Mouse (Mus musculus) hindbrain, embryonic 11.5 days (tissue): ENCODE measurements around the gene Tmem63c. TPM values are rescaled to one million over a fixed set of nuclear protein-coding genes. Genes with fewer than 3 reads are reported as not detected.

Experiments
- ATAC-seq: fragments of 200-750 bp; cut with Nextera tagmentation; 2 replicates; pipeline ENCODE4 v1.8.0; 2017; ENCODE audit warnings: mild to moderate bottlenecking, moderate TSS enrichment, moderate library complexity; ENCODE audit not compliant: low FRiP score
- DNase-seq: peaks from one replicate; pipeline ENCODE4 v3.0.0-alpha.2; 2015; ENCODE audit warnings: low spot score
- H3K27ac ChIP-seq: fragments of 300-500 bp; sonication (generic); 2 replicates; pipeline ENCODE4 v1.5.1; 2014; ENCODE audit warnings: mild to moderate bottlenecking, low read depth, low read length
- H3K27me3 ChIP-seq: fragments of 300-500 bp; sonication (generic); 2 replicates; pipeline ENCODE4 v1.6.1; 2014; ENCODE audit warnings: mild to moderate bottlenecking, low read length, moderate library complexity, mixed read lengths; ENCODE audit not compliant: control insufficient read depth, insufficient read depth
- H3K36me3 ChIP-seq: fragments of 300-500 bp; sonication (generic); 2 replicates; pipeline ENCODE4 v1.6.1; 2014; ENCODE audit warnings: mild to moderate bottlenecking, low read length, moderate library complexity, mixed read lengths; ENCODE audit not compliant: control insufficient read depth, insufficient read depth
- H3K4me1 ChIP-seq: fragments of 300-500 bp; sonication (generic); replicated peaks from 2 replicates; pipeline ENCODE4 v1.6.1; 2014; ENCODE audit warnings: low read length, mixed read lengths; ENCODE audit not compliant: control insufficient read depth, insufficient read depth
- H3K4me2 ChIP-seq: fragments of 300-500 bp; sonication (generic); replicated peaks from 2 replicates; pipeline ENCODE4 v1.6.1; 2014; ENCODE audit warnings: mild to moderate bottlenecking, low read depth, low read length
- H3K4me3 ChIP-seq: fragments of 300-500 bp; sonication (generic); 2 replicates; pipeline ENCODE4 v1.5.1; 2014; ENCODE audit warnings: low read depth, low read length
- H3K9ac ChIP-seq: fragments of 300-500 bp; sonication (generic); 2 replicates; pipeline ENCODE4 v1.6.1; 2014; ENCODE audit warnings: low read depth, low read length
- H3K9me3 ChIP-seq: fragments of 300-500 bp; sonication (generic); 2 replicates; pipeline ENCODE4 v1.6.1; 2016; ENCODE audit warnings: low read length; ENCODE audit not compliant: control insufficient read depth
- WGBS: fragments of 180-500 bp; shearing (Covaris S2); extraction: QIAGEN DNeasy Blood & Tissue Kit; methylation state at CpG from one replicate; pipeline ENCODE4 v1.1.7; 2014; 5-methylcytosine and 5-hydroxymethylcytosine counted together
- polyA plus RNA-seq: library from polyadenylated mRNA; unstranded; fragments of >200 nt; fragmentation: Nextera tagmentation; extraction: Ambion mirVana; gene quantifications from 2 replicates; pipeline ENCODE4 v1.2.1, GENCODE M21; 2014

The Tmem63c gene
- polyA plus RNA-seq, 1 experiment from 2014 or later: 0.66 TPM

DNA sequence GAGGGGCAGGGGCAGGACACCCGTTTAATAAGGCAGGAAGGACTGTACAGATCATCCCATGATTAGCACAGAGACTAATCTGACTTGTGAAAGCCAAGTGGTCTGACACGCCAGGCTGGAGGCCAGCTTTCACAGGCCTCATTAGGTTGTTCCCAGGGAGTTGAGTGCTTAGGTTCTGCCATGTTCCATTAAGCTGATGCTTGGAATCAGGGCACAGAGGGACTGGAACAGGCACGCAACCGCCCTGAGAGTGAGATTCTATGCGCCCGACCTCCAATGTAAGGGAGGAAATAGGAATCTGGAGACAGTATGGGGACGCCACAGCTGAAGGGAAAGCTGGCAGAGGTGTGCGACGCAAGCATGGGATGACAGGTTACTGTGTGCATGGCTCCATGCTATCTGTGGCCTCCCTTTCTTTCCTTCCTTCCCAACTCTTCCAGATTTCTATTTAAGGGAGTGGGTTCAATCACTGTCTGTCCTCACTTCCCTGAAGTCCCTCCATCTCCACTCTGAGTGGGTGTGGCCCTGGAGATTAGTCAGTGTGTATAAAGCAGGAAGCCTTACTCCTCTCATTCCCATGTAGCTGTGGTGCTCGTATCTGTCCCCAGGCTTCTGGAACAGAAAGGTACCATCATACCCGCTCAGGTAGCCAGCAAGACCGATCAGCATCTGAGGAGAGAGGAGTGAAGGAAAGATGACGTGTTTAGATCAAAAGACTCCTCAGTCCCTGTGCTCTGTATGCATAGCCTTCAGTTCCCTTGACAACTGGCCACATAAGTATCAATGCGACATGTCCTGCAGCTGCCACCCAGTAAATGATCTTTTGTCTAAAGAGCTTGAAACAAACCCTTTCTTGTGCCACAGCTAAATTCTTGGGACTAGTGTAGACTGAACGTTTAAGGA lies 116.5 kb downstream of the Tmem63c start:
- Histone ChIP-seq H3K27me3 (no peaks in the 10 kb centered on the region), H3K4me2 (no peak overlapping the region), H3K9ac (no peak overlapping the region), H3K27ac (peak overlapping the region; percentile 54), H3K9me3 (no peaks in the 10 kb centered on the region), H3K4me3 (no peak overlapping the region), H3K4me1 (no peaks in the 10 kb centered on the region), H3K36me3 (no peaks in the 10 kb centered on the region)
- DNase-seq: peak; percentile 41
- WGBS: 68% methylated on average over 15 of the region's 15 CpGs
- ATAC-seq: peak; percentile 89

DNA sequence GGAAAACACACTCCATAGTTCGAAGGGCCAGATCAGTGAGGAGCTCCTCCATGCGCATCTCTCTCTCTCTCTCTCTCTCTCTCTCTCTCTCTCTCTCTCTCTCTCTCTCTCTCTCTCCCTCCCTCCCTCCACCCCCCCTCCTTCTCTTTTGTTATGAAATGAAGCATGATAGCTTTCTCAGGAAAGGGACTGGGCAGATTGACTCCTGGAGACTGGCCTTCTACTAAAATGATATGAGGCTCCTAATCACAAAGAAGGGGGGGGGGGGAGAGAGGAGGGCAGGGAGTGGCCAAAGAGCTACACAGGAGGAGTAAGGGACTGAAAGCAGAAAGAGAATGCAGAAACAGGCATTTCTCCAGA lies 117.2 kb downstream of the Tmem63c start:
- Histone ChIP-seq H3K27me3 (no peaks in the 10 kb centered on the region), H3K4me1 (no peaks in the 10 kb centered on the region), H3K9me3 (no peaks in the 10 kb centered on the region), H3K4me3 (no peak overlapping the region), H3K36me3 (no peaks in the 10 kb centered on the region), H3K4me2 (no peak overlapping the region), H3K27ac (peak overlapping the region; percentile 54), H3K9ac (no peak overlapping the region)
- no peak for DNase-seq
- WGBS: 33% methylated on average over 2 of the region's 2 CpGs
- peak; percentile 81 for ATAC-seq

DNA sequence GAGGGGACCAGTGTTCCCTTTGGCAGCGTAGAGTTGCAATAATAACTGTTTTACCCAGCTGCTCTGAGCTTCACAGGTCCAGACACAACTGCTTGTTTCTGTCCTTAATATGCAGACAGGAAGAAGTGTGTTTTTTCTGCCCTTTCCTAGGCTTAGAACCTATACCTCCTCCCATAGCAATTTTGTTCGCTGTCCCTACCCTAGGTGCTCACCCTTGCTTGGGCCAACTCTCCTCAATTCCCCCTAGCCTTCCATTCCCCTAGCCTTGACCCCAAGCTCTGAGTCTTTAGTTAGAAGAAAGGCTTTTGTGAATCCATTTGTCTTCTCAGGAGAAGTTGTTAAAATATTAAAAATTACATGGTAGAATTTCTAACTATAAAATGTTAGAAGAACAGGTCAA lies 117.6 kb downstream of the Tmem63c start:
- H3K27me3 ChIP-seq: no peaks in the 10 kb centered on the region
- no peaks in the 10 kb centered on the region for H3K36me3 ChIP-seq
- DNase-seq: peak; percentile 12
- peak; percentile 23; the same call in 1 of the 2 replicates for ATAC-seq
- H3K4me3 ChIP-seq: no peak overlapping the region
- H3K4me1 ChIP-seq: no peaks in the 10 kb centered on the region
- no peaks in the 10 kb centered on the region for H3K9me3 ChIP-seq
- WGBS: 50% methylated on average over 2 of the region's 2 CpGs
- no peak overlapping the region for H3K9ac ChIP-seq
- peak overlapping the region; percentile 68; the same call in 1 of the 2 replicates for H3K27ac ChIP-seq
- no peak overlapping the region for H3K4me2 ChIP-seq

Other genes starting within 250 kb of the Tmem63c start
- 16.0 and 21.3 TPM in 2 replicates for gene Irf2bpl, start 136.5 kb upstream of the Tmem63c start, polyA plus RNA-seq
- gene Cipc, start 74.3 kb upstream of the Tmem63c start, polyA plus RNA-seq: 32.2 and 39.5 TPM in 2 replicates
- gene Zdhhc22, start 30.9 kb upstream of the Tmem63c start, polyA plus RNA-seq: 0.82 and 0.89 TPM in 2 replicates
- gene Ngb, start 81.2 kb downstream of the Tmem63c start, polyA plus RNA-seq: 0.14 and 0.28 TPM in 2 replicates
- 26.0 and 31.4 TPM in 2 replicates for gene Gstz1, start 125.8 kb downstream of the Tmem63c start, polyA plus RNA-seq
- gene Pomt2, start 126.6 kb downstream of the Tmem63c start, polyA plus RNA-seq: 14.8 and 17.0 TPM in 2 replicates
- gene Samd15, start 178.4 kb downstream of the Tmem63c start, polyA plus RNA-seq: 1.4 and 1.6 TPM in 2 replicates
- gene Tmed8, start 179.1 kb downstream of the Tmem63c start, polyA plus RNA-seq: 3.3 and 5.3 TPM in 2 replicates
- gene Noxred1, start 217.4 kb downstream of the Tmem63c start, polyA plus RNA-seq: 1.1 and 2.0 TPM in 2 replicates
- 62.3 and 65.6 TPM in 2 replicates for gene Vipas39, start 244.9 kb downstream of the Tmem63c start, polyA plus RNA-seq
- gene Ahsa1, start 245.1 kb downstream of the Tmem63c start, polyA plus RNA-seq: 210 and 222 TPM in 2 replicates